Mouse (Mus musculus): ENCODE measurements around the gene Slc39a11. TPM values are rescaled to one million over a fixed set of nuclear protein-coding genes. Genes with fewer than 3 reads are reported as not detected.
A peak's percentile ranks its signal among the peaks of the same experiment; 100 is the strongest.

The Slc39a11 gene
- polyA plus RNA-seq, 1 experiment from 2014 or later = 26.2 TPM

DNA sequence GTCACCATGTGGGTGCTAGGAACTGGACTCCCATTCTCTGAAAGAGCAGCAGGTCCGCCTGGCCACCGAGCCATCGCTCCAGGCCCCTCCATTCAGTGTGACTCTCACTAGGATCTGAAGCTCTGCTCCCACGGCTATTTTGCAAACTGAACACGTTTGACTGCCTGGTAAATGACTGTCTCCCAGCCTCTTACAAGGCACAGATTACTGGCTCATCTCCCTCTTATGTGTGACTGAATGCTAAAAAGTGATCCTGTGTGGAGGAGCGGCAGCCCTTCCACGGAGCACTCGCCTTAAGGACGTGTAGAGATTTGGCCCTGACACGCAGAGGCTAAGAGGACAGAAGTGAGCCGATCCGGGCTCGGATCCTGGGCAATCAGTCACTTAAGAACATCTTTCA is 96.3 kb downstream of the Slc39a11 start:
- H3K4me2 ChIP-seq (ENCODE audit: low read depth, low read length) = no peak overlapping the region
- no peak for ATAC-seq (ENCODE audit: low read depth)
- 80% methylated on average over 13 of the region's 13 CpGs for WGBS
- H3K27me3 ChIP-seq (ENCODE audit: control insufficient read depth, insufficient read depth, low read depth, low read length) = no peaks in the 10 kb centered on the region
- no peaks in the 10 kb centered on the region for H3K9me3 ChIP-seq (ENCODE audit: control insufficient read depth, low read length)
- no peaks in the 10 kb centered on the region for H3K36me3 ChIP-seq (ENCODE audit: control insufficient read depth, insufficient read depth, low read length)
- H3K27ac ChIP-seq (ENCODE audit: low read length) = no peak overlapping the region
- H3K4me1 ChIP-seq (replicated peaks; ENCODE audit: control insufficient read depth, insufficient read depth, low read length) = no peaks in the 10 kb centered on the region
- H3K9ac ChIP-seq (ENCODE audit: low read length) = no peak overlapping the region
- H3K4me3 ChIP-seq (ENCODE audit: low read length) = no peak overlapping the region

DNA sequence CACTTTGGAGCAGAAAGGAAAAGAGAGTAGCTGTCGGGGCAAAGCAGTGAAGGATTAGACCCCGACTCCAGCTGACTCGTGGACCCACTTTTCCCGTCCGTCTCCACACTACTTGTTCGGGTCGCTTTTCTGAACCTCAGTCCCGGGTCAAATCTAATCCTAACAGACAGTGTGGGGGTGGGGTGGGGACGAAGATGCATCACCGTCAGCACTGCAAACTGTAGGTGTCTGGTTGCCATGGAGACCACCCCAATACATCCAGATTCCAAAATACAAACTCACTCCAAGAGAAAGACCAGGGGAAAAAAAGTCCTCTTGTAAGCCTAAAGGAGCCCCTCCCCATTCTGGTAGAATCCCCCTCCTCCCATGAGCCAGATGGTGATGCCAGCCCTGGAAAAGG is 97.3 kb downstream of the Slc39a11 start:
- no peaks in the 10 kb centered on the region for H3K36me3 ChIP-seq (ENCODE audit: control insufficient read depth, insufficient read depth, low read length)
- no peaks in the 10 kb centered on the region for H3K9me3 ChIP-seq (ENCODE audit: control insufficient read depth, low read length)
- H3K9ac ChIP-seq (ENCODE audit: low read length) = no peak overlapping the region
- H3K4me2 ChIP-seq (ENCODE audit: low read depth, low read length) = no peak overlapping the region
- WGBS = 45% methylated on average over 10 of the region's 10 CpGs
- H3K4me1 ChIP-seq (replicated peaks; ENCODE audit: control insufficient read depth, insufficient read depth, low read length) = no peaks in the 10 kb centered on the region
- H3K4me3 ChIP-seq (ENCODE audit: low read length) = no peak overlapping the region
- no peak for ATAC-seq (ENCODE audit: low read depth)
- H3K27me3 ChIP-seq (ENCODE audit: control insufficient read depth, insufficient read depth, low read depth, low read length) = no peaks in the 10 kb centered on the region
- H3K27ac ChIP-seq (ENCODE audit: low read length) = no peak overlapping the region

DNA sequence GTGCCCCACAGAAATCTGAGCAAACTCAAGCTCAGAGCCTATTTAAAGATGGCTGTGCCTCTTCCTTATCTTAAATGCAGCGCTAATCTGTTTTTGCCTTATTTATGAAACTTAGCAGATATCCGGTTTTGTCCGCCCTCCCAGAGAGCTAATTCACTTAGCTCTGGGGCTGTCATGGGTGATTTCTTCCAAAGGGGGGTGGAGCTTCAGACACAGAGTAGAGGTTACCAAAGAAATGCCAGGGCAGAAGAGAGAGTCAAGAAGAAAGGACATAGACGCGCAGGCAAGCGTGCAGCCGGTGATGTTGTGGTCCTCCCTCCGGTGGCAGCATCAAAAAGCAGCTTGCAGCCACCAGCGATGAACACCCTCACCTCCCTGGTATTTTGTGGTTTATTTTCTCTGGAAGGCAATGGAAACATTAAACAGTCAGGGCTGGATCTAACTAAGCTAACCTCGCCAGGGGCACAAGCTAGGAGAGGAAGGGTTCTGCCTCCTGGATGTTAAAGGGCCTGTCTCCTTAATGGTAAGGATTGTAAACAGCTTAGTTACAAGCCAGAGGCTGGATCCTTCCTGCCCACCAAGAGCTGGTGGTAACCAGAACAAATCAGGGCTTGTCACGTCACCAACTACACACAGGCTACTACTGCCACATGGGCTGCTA is 103.5 kb downstream of the Slc39a11 start:
- H3K4me2 ChIP-seq (ENCODE audit: low read depth, low read length) = no peak overlapping the region
- no peak overlapping the region for H3K9ac ChIP-seq (ENCODE audit: low read length)
- no peaks in the 10 kb centered on the region for H3K36me3 ChIP-seq (ENCODE audit: control insufficient read depth, insufficient read depth, low read length)
- no peaks in the 10 kb centered on the region for H3K9me3 ChIP-seq (ENCODE audit: control insufficient read depth, low read length)
- no peaks in the 10 kb centered on the region for H3K4me1 ChIP-seq (replicated peaks; ENCODE audit: control insufficient read depth, insufficient read depth, low read length)
- no peak for ATAC-seq (ENCODE audit: low read depth)
- no peak overlapping the region for H3K4me3 ChIP-seq (ENCODE audit: low read length)
- no peaks in the 10 kb centered on the region for H3K27me3 ChIP-seq (ENCODE audit: control insufficient read depth, insufficient read depth, low read depth, low read length)
- no peak overlapping the region for H3K27ac ChIP-seq (ENCODE audit: low read length)
- WGBS = 56% methylated on average over 11 of the region's 11 CpGs

DNA sequence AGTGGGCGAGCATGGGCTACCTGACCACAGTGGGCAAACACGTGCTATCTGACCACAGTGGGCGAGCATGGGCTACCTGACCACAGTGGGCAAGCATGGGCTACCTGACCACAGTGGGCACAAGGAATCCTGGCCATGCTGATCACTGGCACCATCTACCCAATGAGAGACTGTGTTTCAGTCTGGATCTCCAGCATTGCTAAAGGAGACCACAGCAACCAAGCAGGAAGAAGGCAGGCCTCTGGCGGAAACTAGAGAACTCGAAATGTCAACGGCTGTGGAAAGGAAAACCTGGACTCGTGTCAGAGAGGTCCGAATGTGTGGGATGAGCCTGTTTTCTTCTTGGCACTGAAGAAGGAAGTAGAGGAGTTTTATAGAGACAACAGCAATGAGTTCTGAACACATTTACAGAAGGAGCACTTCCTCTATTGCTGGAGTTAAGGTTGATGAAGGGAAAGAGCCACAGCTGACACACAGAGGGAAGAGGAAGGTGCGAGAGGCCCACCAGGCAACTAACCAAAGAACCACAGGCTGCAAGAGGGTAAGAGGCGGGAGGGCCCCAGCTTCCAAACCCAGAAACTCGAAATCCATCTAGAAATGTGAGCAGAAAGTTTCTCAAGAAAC is 105.8 kb downstream of the Slc39a11 start:
- WGBS = 80% methylated on average over 11 of the region's 11 CpGs
- Histone ChIP-seq H3K9me3 (ENCODE audit: control insufficient read depth, low read length) (no peaks in the 10 kb centered on the region), H3K4me2 (ENCODE audit: low read depth, low read length) (no peak overlapping the region), H3K4me3 (ENCODE audit: low read length) (no peak overlapping the region), H3K4me1 (replicated peaks; ENCODE audit: control insufficient read depth, insufficient read depth, low read length) (no peaks in the 10 kb centered on the region), H3K36me3 (ENCODE audit: control insufficient read depth, insufficient read depth, low read length) (no peaks in the 10 kb centered on the region), H3K27me3 (ENCODE audit: control insufficient read depth, insufficient read depth, low read depth, low read length) (no peaks in the 10 kb centered on the region), H3K9ac (ENCODE audit: low read length) (no peak overlapping the region), H3K27ac (ENCODE audit: low read length) (no peak overlapping the region)
- ATAC-seq (ENCODE audit: low read depth) = no peak

DNA sequence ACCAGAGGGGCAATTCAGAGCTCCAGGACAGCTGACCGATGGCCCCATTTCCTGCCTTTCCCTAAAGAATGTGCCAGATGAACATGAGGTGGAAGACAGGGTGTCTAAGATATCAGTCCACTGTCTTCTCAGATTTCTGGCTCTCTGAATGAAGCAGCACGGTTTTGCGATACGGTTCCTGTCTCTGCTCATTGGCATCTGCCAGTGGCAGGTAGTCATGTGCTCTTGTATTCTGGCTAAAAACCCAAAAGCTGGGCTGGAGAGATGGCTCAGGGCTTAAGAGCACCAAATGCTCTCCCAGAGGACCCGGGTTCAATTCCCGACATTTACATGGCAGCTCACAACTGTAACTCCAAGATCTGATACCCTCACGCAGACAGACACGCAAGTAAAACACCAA is 108.8 kb downstream of the Slc39a11 start:
- WGBS = 91% methylated on average over 8 of the region's 8 CpGs
- Histone ChIP-seq H3K4me1 (replicated peaks; ENCODE audit: control insufficient read depth, insufficient read depth, low read length) (no peaks in the 10 kb centered on the region), H3K9me3 (ENCODE audit: control insufficient read depth, low read length) (no peaks in the 10 kb centered on the region), H3K4me3 (ENCODE audit: low read length) (no peak overlapping the region), H3K4me2 (ENCODE audit: low read depth, low read length) (no peak overlapping the region), H3K27me3 (ENCODE audit: control insufficient read depth, insufficient read depth, low read depth, low read length) (no peaks in the 10 kb centered on the region; the same call in 1 of the 2 replicates), H3K36me3 (ENCODE audit: control insufficient read depth, insufficient read depth, low read length) (no peaks in the 10 kb centered on the region), H3K27ac (ENCODE audit: low read length) (no peak overlapping the region), H3K9ac (ENCODE audit: low read length) (no peak overlapping the region)
- no peak for ATAC-seq (ENCODE audit: low read depth)

DNA sequence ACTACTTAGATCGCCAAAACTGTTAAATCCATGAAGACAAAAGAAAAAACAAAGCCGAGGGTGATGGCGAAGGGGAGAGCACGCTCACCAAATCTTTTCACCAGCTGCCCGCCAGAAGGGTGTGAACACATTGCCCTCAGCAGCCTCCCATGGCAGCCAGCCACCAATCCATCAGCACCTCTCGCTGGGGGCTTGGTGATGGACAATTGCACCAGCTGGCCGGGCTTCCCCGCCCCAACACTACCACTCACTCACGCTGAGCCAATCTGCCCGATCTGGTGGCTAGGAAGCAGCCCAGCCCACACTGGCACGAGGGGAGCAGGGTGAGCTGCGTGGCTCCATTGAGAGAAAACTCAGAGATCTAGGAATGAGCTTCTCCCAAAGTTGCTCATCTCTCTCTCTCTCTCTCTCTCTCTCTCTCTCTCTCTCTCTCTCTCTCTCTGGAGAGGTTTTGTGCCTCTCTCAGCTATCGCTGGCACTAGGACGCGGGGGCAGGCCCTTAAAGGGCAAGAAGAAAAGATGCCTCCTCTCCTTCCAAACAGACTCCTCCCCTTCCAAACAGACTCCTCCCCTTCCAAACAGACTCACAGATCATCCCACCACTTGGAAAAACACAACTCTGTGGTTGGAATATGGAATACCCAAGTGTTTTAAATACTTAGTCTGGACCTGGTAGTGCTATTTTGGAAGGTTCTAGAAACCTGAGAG is 110.2 kb downstream of the Slc39a11 start:
- Histone ChIP-seq H3K27me3 (ENCODE audit: control insufficient read depth, insufficient read depth, low read depth, low read length) (no peaks in the 10 kb centered on the region; the same call in 1 of the 2 replicates), H3K4me3 (ENCODE audit: low read length) (no peak overlapping the region), H3K9me3 (ENCODE audit: control insufficient read depth, low read length) (no peaks in the 10 kb centered on the region), H3K27ac (ENCODE audit: low read length) (no peak overlapping the region), H3K4me1 (replicated peaks; ENCODE audit: control insufficient read depth, insufficient read depth, low read length) (no peaks in the 10 kb centered on the region), H3K9ac (ENCODE audit: low read length) (no peak overlapping the region), H3K4me2 (ENCODE audit: low read depth, low read length) (no peak overlapping the region), H3K36me3 (ENCODE audit: control insufficient read depth, insufficient read depth, low read length) (no peaks in the 10 kb centered on the region)
- ATAC-seq (ENCODE audit: low read depth) = peak; percentile 81
- WGBS = 35% methylated on average over 15 of the region's 15 CpGs

DNA sequence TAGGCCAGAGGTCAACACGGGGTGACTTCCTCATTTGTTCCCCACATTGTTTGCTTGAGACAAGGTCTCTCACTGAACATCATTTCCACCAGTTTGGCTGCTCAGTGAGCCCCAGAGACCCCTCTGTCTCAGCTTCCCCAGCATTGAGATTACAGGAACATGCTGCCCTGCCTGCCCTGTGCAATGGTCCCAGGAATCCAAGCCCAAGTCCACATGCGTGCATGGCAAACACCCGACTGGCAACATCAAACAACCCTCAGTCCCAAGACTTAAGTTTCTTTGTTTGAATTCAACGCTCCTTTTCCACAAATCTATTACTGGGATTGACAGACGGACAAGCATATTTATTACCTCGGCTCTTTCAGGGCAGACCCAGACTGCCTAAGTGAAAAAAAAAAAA is 110.8 kb downstream of the Slc39a11 start:
- Histone ChIP-seq H3K4me2 (ENCODE audit: low read depth, low read length) (no peak overlapping the region), H3K36me3 (ENCODE audit: control insufficient read depth, insufficient read depth, low read length) (no peaks in the 10 kb centered on the region), H3K27ac (ENCODE audit: low read length) (no peak overlapping the region), H3K27me3 (ENCODE audit: control insufficient read depth, insufficient read depth, low read depth, low read length) (no peaks in the 10 kb centered on the region; the same call in 1 of the 2 replicates), H3K9ac (ENCODE audit: low read length) (no peak overlapping the region), H3K4me1 (replicated peaks; ENCODE audit: control insufficient read depth, insufficient read depth, low read length) (no peaks in the 10 kb centered on the region), H3K9me3 (ENCODE audit: control insufficient read depth, low read length) (no peaks in the 10 kb centered on the region), H3K4me3 (ENCODE audit: low read length) (no peak overlapping the region)
- ATAC-seq (ENCODE audit: low read depth) = no peak
- WGBS = 63% methylated on average over 6 of the region's 6 CpGs

DNA sequence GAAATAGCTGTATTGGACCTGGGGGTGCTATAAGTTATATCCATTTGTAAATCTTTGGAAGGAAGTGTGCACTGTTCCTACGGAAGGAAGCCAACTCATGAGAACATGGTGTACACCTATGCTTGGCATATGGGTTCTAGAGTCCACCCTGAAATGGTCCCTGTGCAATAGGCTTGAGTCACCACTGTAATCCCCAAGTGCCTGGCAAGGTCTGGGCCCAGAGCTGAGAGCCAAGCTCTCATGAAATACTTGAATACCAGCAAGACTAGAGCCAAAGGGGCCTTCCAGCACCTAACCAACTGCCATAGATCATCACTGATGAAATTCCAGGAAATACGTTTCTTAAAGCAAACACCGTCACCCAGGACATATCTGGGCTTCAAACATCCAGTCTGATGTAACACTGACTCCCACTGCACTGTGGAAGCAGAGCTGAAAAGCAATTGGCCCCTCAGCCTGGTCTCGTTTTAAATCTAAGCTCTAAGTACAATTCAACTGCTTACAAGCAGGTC is 111.4 kb downstream of the Slc39a11 start:
- ATAC-seq (ENCODE audit: low read depth) = no peak
- Histone ChIP-seq H3K4me2 (ENCODE audit: low read depth, low read length) (no peak overlapping the region), H3K27me3 (ENCODE audit: control insufficient read depth, insufficient read depth, low read depth, low read length) (no peaks in the 10 kb centered on the region; the same call in 1 of the 2 replicates), H3K4me3 (ENCODE audit: low read length) (no peak overlapping the region), H3K9me3 (ENCODE audit: control insufficient read depth, low read length) (no peaks in the 10 kb centered on the region), H3K36me3 (ENCODE audit: control insufficient read depth, insufficient read depth, low read length) (no peaks in the 10 kb centered on the region), H3K9ac (ENCODE audit: low read length) (no peak overlapping the region), H3K4me1 (replicated peaks; ENCODE audit: control insufficient read depth, insufficient read depth, low read length) (no peaks in the 10 kb centered on the region), H3K27ac (ENCODE audit: low read length) (no peak overlapping the region)
- WGBS = 84% methylated on average over 4 of the region's 4 CpGs

DNA sequence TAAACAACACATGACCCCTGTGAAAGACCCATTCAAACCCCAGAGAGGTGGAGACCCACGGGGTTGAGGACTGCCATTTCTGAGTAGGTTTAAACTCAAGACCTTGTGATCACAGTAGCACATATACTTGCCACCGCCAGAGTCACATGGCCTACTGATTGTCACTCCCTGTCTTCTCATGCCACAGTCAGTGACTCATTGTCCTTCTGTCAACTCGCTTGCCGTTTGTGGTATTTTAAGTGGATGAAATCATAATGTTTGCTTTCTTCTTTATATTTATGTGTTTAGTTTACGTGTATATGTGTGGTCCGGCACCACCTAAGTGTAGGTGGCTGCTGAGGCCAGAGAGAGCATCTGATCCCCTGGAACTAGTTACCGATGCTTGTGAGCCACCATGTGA is 112.2 kb downstream of the Slc39a11 start:
- 74% methylated on average over 7 of the region's 7 CpGs for WGBS
- Histone ChIP-seq H3K4me1 (replicated peaks; ENCODE audit: control insufficient read depth, insufficient read depth, low read length) (no peaks in the 10 kb centered on the region), H3K9ac (ENCODE audit: low read length) (no peak overlapping the region), H3K27ac (ENCODE audit: low read length) (no peak overlapping the region), H3K9me3 (ENCODE audit: control insufficient read depth, low read length) (no peaks in the 10 kb centered on the region), H3K4me3 (ENCODE audit: low read length) (no peak overlapping the region), H3K27me3 (ENCODE audit: control insufficient read depth, insufficient read depth, low read depth, low read length) (no peaks in the 10 kb centered on the region; the same call in 1 of the 2 replicates), H3K36me3 (ENCODE audit: control insufficient read depth, insufficient read depth, low read length) (no peaks in the 10 kb centered on the region), H3K4me2 (ENCODE audit: low read depth, low read length) (no peak overlapping the region)
- no peak for ATAC-seq (ENCODE audit: low read depth)

Data from lung, embryonic 16.5 days (tissue).